In the genomic region with DNA sequence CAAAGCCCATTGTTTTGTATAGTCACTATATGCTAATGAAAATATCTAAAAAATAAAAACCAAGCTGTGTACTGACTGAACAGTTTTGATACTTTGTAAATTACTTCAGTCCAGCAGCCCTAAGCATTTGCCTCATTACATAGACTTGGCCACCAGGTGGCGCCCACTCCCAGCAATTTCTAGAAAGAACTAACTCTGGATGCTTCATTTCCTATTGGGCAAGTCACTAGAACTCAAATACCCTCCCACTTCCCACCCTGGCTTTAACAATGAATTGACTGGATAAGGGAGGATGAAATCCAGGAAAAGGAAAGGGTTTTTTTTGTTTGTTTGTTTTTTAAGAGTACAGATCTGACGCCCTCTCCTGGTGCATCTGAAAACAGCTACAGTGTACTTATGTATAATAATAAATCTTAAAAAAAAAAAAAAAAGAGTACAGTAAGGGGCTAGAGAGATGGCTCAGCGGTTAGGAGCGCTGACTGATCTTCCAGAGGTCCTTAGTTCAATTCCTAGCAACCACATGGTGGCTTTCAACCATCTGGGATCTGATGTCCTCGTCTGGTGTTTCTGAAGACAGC, we compare ENCODE assay signal across 8 mouse cellular contexts. TPM values are rescaled to one million over a fixed set of nuclear protein-coding genes. Genes with fewer than 3 reads are reported as not detected.
DNase-seq lines count a peak whose midpoint lies in the region.

No protein-coding gene starts in this region.

- H3K27me3 ChIP-seq in midbrain, embryonic 10.5 days (ENCODE audit: low read depth, poor library complexity, severe bottlenecking), result no peaks in the 10 kb centered on the region

- WGBS in midbrain, embryonic 10.5 days, result 48% methylated on average over 5 of the region's 5 CpGs

- no peaks in the 10 kb centered on the region for H3K36me3 ChIP-seq in midbrain, embryonic 10.5 days

- no peak overlapping the region for H3K27ac ChIP-seq in midbrain, embryonic 10.5 days (replicated peaks)

- H3K4me1 ChIP-seq in midbrain, embryonic 10.5 days, result peaks cover 3% of the 10 kb centered on the region; the same call in 1 of the 2 replicates

- H3K4me3 ChIP-seq in midbrain, embryonic 10.5 days, result no peak overlapping the region

- DNase-seq in adipocyte (ENCODE audit: low spot score), result peak; percentile 89
- peak; percentile 91 to 92 for DNase-seq in cerebellum, postnatal 14 days
- peak; percentile 81 to 87 for DNase-seq in frontal cortex, postnatal 25 days (ENCODE audit: low spot score in 2 of 2)
- DNase-seq in induced T-regulatory cell, adult 2 months (ENCODE audit: low read depth), result peak; percentile 93
- DNase-seq in left cerebral cortex, adult 8-10 months (ENCODE audit: low spot score in 2 of 2), result peak; percentile 48 to 80
- DNase-seq in midbrain, embryonic 10.5 days (ENCODE audit: low spot score), result peak; percentile 83
- DNase-seq in right cerebral cortex, postnatal 4 days, result peak; percentile 94
- peak; percentile 76 to 82 for DNase-seq in urinary bladder, postnatal 36 days (ENCODE audit: low spot score in 2 of 2)

- H3K9me3 ChIP-seq in midbrain, embryonic 10.5 days (replicated peaks), result no peaks in the 10 kb centered on the region

RNA-seq across cellular contexts. Expression of a gene that starts 14.8 kb away (rescaled TPM):
- 10 to 100 TPM; 10.9 to 14.8 (median 14.5) TPM for total RNA-seq in left cerebral cortex, adult 8-10 months (2022)
- 26.4 and 26.5 TPM in 2 replicates for polyA plus RNA-seq in midbrain, embryonic 10.5 days (2016; fragmentation: Nextera tagmentation; extraction: Ambion mirVana)
